Mouse (Mus musculus): ENCODE measurements around the gene Tdrd5.

Tdrd5 gene

GRCm38 (mm10) chr1:156302911-156303749, at the start of gene Tdrd5:
Tdrd5 (minus strand) TSS chr1:156303664.
- no peak for TF ChIP-seq GATA4 (IDR thresholded peaks at IDR 0.05; ENCODE audit: insufficient replicate concordance, low read length)

DNA sequence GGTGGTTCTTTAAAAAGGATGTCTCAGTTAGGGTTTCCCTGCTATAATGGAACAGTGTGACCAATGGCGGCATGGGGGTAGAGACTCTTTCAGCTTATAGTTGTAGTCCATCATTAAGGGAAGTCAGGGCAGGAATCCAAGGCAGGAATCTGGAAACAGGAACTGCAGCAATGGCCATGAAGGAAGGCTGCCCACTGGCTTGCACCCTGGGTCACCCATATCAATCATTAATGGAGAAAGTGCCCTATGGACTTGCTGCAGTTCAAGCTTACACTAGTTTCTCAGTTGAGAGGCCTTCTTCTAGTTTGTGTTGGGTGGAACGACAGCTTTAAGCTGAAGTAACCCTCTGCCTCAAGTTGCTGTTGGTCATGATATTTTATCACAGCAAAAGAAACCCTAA, 49.0 kb upstream of the Tdrd5 start:
- TF ChIP-seq GATA4 (IDR thresholded peaks at IDR 0.05; ENCODE audit: insufficient replicate concordance, low read length), result no peak

DNA sequence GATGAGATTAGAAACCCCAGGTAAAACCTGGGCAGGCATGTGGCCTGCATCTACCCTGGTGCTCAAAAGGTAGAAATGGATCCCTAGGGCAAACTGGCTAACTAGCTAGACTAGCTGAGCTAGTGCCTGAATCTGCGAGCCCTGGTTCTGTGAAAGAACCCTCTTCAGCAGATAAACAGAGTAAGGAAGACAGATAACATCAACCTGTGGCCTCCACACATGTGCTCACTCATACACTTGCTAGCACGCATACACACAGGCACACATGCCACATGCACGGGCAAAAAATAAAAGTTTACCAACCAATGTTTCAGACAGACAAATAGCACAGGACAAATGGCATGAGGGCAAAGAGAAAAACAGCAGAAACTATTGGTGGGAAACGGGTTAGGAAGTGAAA, 47.0 kb upstream of the Tdrd5 start:
- no peak for TF ChIP-seq GATA4 (IDR thresholded peaks at IDR 0.05; ENCODE audit: insufficient replicate concordance, low read length)

DNA sequence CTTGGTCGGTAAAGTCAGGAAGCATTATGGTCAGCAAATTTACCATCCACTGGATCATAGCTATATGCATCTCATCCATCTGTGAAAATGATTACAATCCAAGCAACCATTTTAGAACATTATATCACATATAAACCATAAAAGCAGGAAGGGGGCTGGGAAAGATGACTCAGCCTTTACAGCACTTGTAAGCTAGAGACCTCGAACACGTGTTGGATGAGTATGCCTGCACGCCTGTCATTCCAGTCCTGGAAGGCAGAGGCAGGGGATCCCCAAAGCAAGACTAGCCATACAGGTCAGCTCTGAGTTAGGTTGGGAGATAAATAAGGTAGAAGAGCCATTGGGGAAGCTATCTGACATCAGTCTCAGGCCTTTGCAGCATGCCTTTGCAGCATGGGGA, 45.6 kb upstream of the Tdrd5 start:
- TF ChIP-seq GATA4 (IDR thresholded peaks at IDR 0.05; ENCODE audit: insufficient replicate concordance, low read length), result no peak

DNA sequence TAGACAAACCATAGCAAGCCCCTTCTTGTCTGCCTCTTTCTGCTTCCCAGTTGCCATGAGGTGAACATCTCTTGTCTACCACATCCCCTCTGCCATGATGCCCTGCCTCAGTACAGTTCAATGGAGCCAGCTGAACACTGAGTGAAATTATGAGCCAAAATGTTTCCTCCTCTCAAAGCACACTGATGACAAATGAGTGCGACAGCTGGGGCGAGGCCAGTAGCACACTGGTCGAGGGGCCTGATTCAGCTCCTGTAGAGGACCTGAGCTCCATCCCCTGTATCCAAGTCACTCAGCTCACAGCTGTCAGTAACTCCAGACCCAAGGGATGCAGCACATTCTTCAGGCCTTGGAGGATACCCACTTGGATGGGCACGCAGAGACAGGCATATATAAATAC, 42.2 kb upstream of the Tdrd5 start:
- no peak for TF ChIP-seq GATA4 (IDR thresholded peaks at IDR 0.05; ENCODE audit: insufficient replicate concordance, low read length)

GRCm38 (mm10) chr1:156344433-156344832, 41.0 kb upstream of the Tdrd5 start:
- TF ChIP-seq GATA4 (IDR thresholded peaks at IDR 0.05; ENCODE audit: insufficient replicate concordance, low read length), result no peak

GRCm38 (mm10) chr1:156340847-156341246, 37.4 kb upstream of the Tdrd5 start:
- no peak for TF ChIP-seq GATA4 (IDR thresholded peaks at IDR 0.05; ENCODE audit: insufficient replicate concordance, low read length)

GRCm38 (mm10) chr1:156323126-156323525, 19.7 kb upstream of the Tdrd5 start:
- no peak for TF ChIP-seq GATA4 (IDR thresholded peaks at IDR 0.05; ENCODE audit: insufficient replicate concordance, low read length)

DNA sequence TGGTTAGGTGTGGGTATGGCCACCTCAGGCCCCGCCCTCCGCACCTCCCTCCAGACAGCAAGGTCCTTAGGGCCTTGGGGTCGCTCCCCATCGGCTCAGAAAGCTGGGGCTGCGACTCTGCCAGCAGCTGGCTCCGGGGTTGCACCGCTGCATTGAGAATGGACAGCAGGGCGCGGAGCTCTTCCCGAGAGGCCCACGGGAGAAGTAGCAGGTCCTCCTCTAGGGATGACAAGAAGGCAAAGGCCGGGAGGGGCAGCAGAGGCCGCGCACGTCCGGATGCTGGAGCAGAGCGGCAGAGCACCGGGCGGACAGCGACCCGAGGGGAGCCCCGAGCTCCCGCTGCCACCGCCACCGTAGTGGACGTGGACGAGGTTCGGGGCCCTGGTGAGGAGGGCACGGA, 7.2 kb upstream of the Tdrd5 start, which contains the start of gene Nphs2:
Nphs2 (plus strand) TSS at position 98 of the 400 bp plus-strand sequence.
- TF ChIP-seq GATA4 (IDR thresholded peaks at IDR 0.05; ENCODE audit: insufficient replicate concordance, low read length), result no peak

DNA sequence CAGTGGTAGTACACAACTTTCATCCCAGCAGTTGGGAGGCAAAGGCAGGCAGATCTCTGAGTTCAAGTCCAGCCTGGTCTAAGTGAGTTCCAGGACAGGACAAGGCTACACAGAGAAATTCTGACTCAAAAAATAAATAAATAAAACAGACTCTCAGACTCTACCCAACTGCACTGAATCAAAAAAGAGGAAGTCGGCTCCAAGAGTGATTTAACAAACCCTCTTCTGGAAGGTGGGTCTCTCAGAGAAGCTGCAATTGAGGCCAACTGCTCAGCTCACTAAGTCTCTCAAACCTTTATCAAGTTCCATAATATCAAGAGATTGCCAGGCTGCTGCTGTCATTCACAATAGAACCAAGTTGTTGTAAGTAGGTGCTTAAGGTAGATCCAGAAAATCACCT, 5.1 kb upstream of the Tdrd5 start:
- TF ChIP-seq GATA4 (IDR thresholded peaks at IDR 0.05; ENCODE audit: insufficient replicate concordance, low read length), result no peak

GRCm38 (mm10) chr1:156290016-156290415, 13.4 kb downstream of the Tdrd5 start:
- no peak for TF ChIP-seq GATA4 (IDR thresholded peaks at IDR 0.05; ENCODE audit: insufficient replicate concordance, low read length)

DNA sequence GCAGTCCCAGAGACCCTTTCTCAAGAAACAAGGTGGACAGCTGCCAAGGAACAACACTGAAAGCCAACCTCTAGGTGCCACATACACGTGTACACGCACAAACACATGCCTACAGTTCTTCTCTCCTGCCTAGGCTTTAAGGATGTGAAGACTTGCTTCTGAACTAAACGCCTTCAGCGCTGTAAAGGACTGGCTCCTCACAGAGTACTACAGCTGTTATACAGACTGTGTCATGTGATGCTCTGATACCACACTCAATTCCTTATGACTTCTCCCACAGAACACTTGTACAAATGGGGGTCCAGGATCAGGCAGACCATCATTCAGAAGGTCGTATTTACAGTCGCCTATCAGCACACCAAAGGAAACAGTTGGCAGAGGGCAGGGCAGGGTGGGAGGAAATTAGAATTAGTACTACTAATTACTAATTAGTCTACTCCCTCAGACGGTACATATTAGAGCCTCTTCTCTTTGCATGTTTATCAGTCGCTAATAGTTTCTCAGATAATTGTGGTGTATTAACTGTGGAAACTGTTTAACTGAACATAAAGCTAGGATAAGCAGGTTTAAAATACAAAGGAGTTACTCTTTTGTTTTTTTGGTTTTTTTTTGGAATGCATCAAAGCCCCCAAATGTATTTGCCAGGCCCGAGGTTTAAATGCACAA, 14.8 kb downstream of the Tdrd5 start:
- TF ChIP-seq GATA4 (IDR thresholded peaks at IDR 0.05; ENCODE audit: insufficient replicate concordance, low read length), result no peak

GRCm38 (mm10) chr1:156285541-156285896, 17.9 kb downstream of the Tdrd5 start:
- TF ChIP-seq GATA4 (IDR thresholded peaks at IDR 0.05; ENCODE audit: insufficient replicate concordance, low read length), result no peak

DNA sequence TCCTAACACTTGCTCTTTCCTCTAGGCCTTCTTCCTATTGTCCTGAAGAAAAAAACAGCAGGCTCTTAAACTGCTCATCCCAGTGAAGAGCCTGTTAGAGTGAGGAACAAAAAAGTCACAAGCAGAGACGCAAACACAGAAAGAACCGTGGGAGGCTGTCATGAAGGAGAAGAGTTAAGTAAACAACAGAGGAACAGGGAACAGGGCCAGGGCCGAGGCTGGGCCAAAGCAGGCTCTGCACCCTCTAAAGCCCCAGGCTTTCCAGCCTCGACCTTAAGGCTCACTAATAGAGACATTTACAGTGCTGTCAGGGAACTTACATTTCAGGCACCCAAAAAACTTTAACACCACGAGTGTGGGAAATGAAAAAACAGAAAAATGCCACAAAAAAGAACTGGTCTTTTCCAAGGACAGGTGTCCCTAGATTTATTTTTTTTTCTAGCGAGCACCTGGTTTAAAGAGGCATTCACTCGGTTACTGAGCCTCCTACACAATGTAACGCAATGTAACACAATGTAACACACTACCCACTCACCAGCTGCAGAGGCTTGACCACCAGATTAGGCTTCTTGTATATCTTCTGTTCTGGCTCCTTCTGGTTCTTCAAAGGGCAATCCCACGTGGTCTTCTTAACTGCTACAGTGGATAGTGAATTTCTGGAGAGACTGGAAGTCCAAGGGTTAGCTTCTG, 18.5 kb downstream of the Tdrd5 start:
- no peak for TF ChIP-seq GATA4 (IDR thresholded peaks at IDR 0.05; ENCODE audit: insufficient replicate concordance, low read length)

DNA sequence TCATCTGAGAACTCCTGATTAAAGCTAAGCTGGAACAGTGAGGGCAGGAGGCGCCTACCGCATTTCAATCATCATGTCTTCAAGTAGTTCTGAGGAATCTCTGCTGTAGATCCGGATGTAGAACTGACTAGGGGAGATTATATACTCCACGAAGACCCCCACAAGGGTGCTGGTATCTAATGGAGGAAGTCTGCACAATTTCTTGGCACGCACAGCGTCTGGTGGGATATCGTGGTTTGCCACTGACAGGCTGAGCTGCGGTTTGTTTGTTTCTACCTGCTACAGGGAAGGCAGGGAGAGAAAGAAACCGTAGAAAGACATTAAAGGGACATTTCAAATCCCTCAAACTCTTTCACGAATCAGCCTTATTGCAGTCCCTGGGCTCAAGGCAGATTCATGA, 19.3 kb downstream of the Tdrd5 start:
- no peak for TF ChIP-seq GATA4 (IDR thresholded peaks at IDR 0.05; ENCODE audit: insufficient replicate concordance, low read length)

- no peak for TF ChIP-seq GATA4 (IDR thresholded peaks at IDR 0.05; ENCODE audit: insufficient replicate concordance, low read length)
These were observed 23.3 kb downstream of the Tdrd5 start for GRCm38 (mm10) chr1:156280131-156280530.
